Mouse (Mus musculus): ENCODE measurements at regions not wholly inside any gene's neighbourhood (a gene's known extent, or its start where the extent isn't known, plus 50 kb on each side); places are given as distances from the start of the nearest gene placed in this dataset.

DNA sequence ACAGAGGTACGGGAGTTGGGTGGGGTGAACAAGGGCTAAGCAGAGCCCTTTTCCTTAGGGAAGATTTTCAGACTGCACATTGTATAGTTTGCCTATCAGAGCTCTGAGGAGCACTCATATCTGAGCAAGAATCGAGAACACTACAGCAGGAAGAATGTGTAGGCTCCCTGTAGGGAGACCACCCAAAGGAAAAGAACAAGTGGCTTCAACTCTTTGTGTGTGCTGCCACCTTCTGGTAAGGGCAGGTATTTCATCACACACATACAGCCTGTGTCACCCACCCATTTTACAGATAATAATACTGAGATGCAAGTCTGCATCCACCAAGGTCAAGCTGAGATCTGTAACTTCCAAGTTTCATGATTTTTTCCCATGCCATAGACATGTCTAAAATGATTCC is 221.0 kb downstream of the Ipo11 start:
- Histone ChIP-seq H3K9ac (ENCODE audit: insufficient read depth, low read depth, low read length, poor library complexity, severe bottlenecking) (no peak overlapping the region), H3K4me3 (ENCODE audit: insufficient read depth in 1 of 2, low read depth in 1 of 2, low read length in 2 of 2, poor library complexity in 1 of 2, severe bottlenecking in 1 of 2) (no peak overlapping the region), H3K27ac (ENCODE audit: insufficient read depth, low read depth, low read length, poor library complexity, severe bottlenecking) (no peak overlapping the region), H3K36me3 (ENCODE audit: control insufficient read depth, insufficient read depth, low read length, poor library complexity, severe bottlenecking) (no peaks in the 10 kb centered on the region), H3K4me1 (ENCODE audit: control insufficient read depth in 2 of 2, insufficient read depth in 2 of 2, low read length in 2 of 2, poor library complexity in 1 of 2) (no peaks in the 10 kb centered on the region), H3K9me3 (ENCODE audit: control insufficient read depth, insufficient read depth, low read depth, low read length) (no peaks in the 10 kb centered on the region)
- DNase-seq (ENCODE audit: low read depth, low spot score), result peak; percentile 62
- in situ Hi-C loops (cut with MboI; ENCODE audit: low sequenced_read_pairs in 2 of 2, unreplicated experiment in 2 of 2), result loop anchor here in 1 of 2 experiments (25.0 kb wide), 1 partner anchor 1278 kb away; the partner anchor contains the start of gene Htr1a
- TF ChIP-seq HCFC1 (IDR thresholded peaks at IDR 0.05; ENCODE audit: borderline replicate concordance, insufficient read depth, low read length) (no peak), CHD2 (IDR thresholded peaks at IDR 0.05; ENCODE audit: low read depth, low read length) (no peak), ZC3H11A (IDR thresholded peaks at IDR 0.05; ENCODE audit: borderline replicate concordance, low read depth, low read length) (peak; percentile 74; the same call in 1 of the 2 replicates)

DNA sequence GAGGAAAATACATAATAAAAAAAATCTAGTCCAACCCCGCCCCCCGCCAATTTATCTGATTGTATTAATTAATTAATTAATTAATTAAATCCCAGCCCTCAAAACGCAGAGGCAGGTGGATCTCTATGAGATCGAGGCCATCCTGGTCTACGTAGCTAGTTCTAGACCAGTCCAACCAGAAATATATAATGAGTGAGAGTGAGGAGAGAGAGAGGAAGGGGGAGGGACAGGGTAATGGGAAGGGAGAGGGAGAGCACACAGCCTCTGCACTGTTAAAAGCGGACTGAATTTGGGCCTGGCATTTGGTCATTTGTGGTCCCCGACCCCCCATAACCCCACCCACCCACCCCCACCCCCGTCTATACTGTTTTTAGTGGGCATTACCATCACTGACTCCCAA is 221.5 kb downstream of the Ipo11 start:
- no peak for DNase-seq (ENCODE audit: low read depth, low spot score)
- TF ChIP-seq HCFC1 (IDR thresholded peaks at IDR 0.05; ENCODE audit: borderline replicate concordance, insufficient read depth, low read length) (no peak), MAFK (IDR thresholded peaks at IDR 0.05; ENCODE audit: insufficient read depth, low read depth, low read length) (no peak), ZNF384 (IDR thresholded peaks at IDR 0.05; ENCODE audit: low read depth, low read length) (no peak), CHD2 (IDR thresholded peaks at IDR 0.05; ENCODE audit: low read depth, low read length) (no peak), ZC3H11A (IDR thresholded peaks at IDR 0.05; ENCODE audit: borderline replicate concordance, low read depth, low read length) (no peak)

DNA sequence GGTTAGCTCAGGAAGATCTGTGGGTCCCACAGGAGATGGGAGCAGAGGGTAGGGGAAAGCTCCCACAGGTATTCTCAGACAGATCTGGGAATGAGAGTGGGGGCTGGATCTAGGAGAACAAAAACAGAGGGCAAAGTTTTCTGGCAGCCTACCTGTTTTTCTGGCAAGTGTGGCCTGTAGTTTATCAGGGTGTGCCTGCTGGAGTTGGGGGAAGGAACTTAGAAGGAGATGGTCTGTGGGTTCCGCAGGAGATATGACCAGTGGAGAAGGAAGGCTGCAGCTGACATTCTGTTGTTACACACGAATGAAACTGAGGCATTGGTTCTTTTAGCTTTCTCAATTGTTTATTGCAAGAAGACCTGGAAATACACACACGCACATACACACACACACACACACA is 226.2 kb downstream of the Ipo11 start:
- no peaks in the 10 kb centered on the region for H3K9me3 ChIP-seq (ENCODE audit: control insufficient read depth, insufficient read depth, low read depth, low read length)
- no peak overlapping the region for H3K4me3 ChIP-seq (ENCODE audit: insufficient read depth in 1 of 2, low read depth in 1 of 2, low read length in 2 of 2, poor library complexity in 1 of 2, severe bottlenecking in 1 of 2)
- H3K27ac ChIP-seq (ENCODE audit: insufficient read depth, low read depth, low read length, poor library complexity, severe bottlenecking), result no peak overlapping the region
- no peaks in the 10 kb centered on the region for H3K4me1 ChIP-seq (ENCODE audit: control insufficient read depth in 2 of 2, insufficient read depth in 2 of 2, low read length in 2 of 2, poor library complexity in 1 of 2)
- no peak overlapping the region for H3K9ac ChIP-seq (ENCODE audit: insufficient read depth, low read depth, low read length, poor library complexity, severe bottlenecking)
- H3K36me3 ChIP-seq (ENCODE audit: control insufficient read depth, insufficient read depth, low read length, poor library complexity, severe bottlenecking), result no peaks in the 10 kb centered on the region
- in situ Hi-C loops (cut with MboI; ENCODE audit: low sequenced_read_pairs in 2 of 2, unreplicated experiment in 2 of 2), result loop anchor here in 1 of 2 experiments (25.0 kb wide), 1 partner anchor 1273 kb away; the partner anchor contains the start of gene Htr1a
- TF ChIP-seq HCFC1 (IDR thresholded peaks at IDR 0.05; ENCODE audit: borderline replicate concordance, insufficient read depth, low read length) (no peak), CHD2 (IDR thresholded peaks at IDR 0.05; ENCODE audit: low read depth, low read length) (no peak), ZC3H11A (IDR thresholded peaks at IDR 0.05; ENCODE audit: borderline replicate concordance, low read depth, low read length) (no peak), ZNF384 (IDR thresholded peaks at IDR 0.05; ENCODE audit: low read depth, low read length) (no peak), MAFK (IDR thresholded peaks at IDR 0.05; ENCODE audit: insufficient read depth, low read depth, low read length) (no peak)
- DNase-seq (ENCODE audit: low read depth, low spot score), result no peak

More for the DNA sequence above, 221.5 kb downstream of the Ipo11 start:
- in situ Hi-C loops (cut with MboI; ENCODE audit: low sequenced_read_pairs in 2 of 2, unreplicated experiment in 2 of 2), result loop anchor here in 1 of 2 experiments (25.0 kb wide), 1 partner anchor 1278 kb away; the partner anchor contains the start of gene Htr1a
- Histone ChIP-seq H3K4me1 (ENCODE audit: control insufficient read depth in 2 of 2, insufficient read depth in 2 of 2, low read length in 2 of 2, poor library complexity in 1 of 2) (no peaks in the 10 kb centered on the region), H3K27ac (ENCODE audit: insufficient read depth, low read depth, low read length, poor library complexity, severe bottlenecking) (no peak overlapping the region), H3K4me3 (ENCODE audit: insufficient read depth in 1 of 2, low read depth in 1 of 2, low read length in 2 of 2, poor library complexity in 1 of 2, severe bottlenecking in 1 of 2) (no peak overlapping the region), H3K36me3 (ENCODE audit: control insufficient read depth, insufficient read depth, low read length, poor library complexity, severe bottlenecking) (no peaks in the 10 kb centered on the region), H3K9ac (ENCODE audit: insufficient read depth, low read depth, low read length, poor library complexity, severe bottlenecking) (no peak overlapping the region), H3K9me3 (ENCODE audit: control insufficient read depth, insufficient read depth, low read depth, low read length) (no peaks in the 10 kb centered on the region)

DNA sequence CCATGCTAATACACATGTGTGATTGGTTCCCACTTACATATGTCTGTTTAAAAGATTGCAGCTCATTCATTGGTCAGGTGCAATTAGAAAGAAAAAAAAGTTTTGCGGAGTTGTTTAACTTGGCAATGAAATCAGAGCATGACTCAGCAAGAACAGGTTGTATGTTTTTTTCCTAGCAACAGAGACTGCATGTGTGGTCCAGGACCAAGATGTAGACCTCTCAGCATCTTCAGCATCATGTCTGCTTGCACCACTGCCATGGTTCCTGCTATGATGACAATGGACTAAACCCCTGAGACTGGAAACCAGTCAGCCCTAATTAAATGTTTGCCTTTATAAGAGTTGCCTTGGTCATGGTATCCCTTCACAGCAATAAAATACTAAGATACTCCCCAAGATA is 236.4 kb downstream of the Ipo11 start:
- no peak for DNase-seq (ENCODE audit: low read depth, low spot score)
- TF ChIP-seq MAFK (IDR thresholded peaks at IDR 0.05; ENCODE audit: insufficient read depth, low read depth, low read length) (no peak), ZNF384 (IDR thresholded peaks at IDR 0.05; ENCODE audit: low read depth, low read length) (no peak), HCFC1 (IDR thresholded peaks at IDR 0.05; ENCODE audit: borderline replicate concordance, insufficient read depth, low read length) (no peak), CHD2 (IDR thresholded peaks at IDR 0.05; ENCODE audit: low read depth, low read length) (no peak), ZC3H11A (IDR thresholded peaks at IDR 0.05; ENCODE audit: borderline replicate concordance, low read depth, low read length) (no peak)
- Histone ChIP-seq H3K9me3 (ENCODE audit: control insufficient read depth, insufficient read depth, low read depth, low read length) (no peaks in the 10 kb centered on the region), H3K4me1 (ENCODE audit: control insufficient read depth in 2 of 2, insufficient read depth in 2 of 2, low read length in 2 of 2, poor library complexity in 1 of 2) (no peaks in the 10 kb centered on the region; a peak in 1 of 4 replicates), H3K27ac (ENCODE audit: insufficient read depth, low read depth, low read length, poor library complexity, severe bottlenecking) (no peak overlapping the region), H3K36me3 (ENCODE audit: control insufficient read depth, insufficient read depth, low read length, poor library complexity, severe bottlenecking) (no peaks in the 10 kb centered on the region), H3K9ac (ENCODE audit: insufficient read depth, low read depth, low read length, poor library complexity, severe bottlenecking) (no peak overlapping the region), H3K4me3 (ENCODE audit: insufficient read depth in 1 of 2, low read depth in 1 of 2, low read length in 2 of 2, poor library complexity in 1 of 2, severe bottlenecking in 1 of 2) (no peak overlapping the region)
- in situ Hi-C loops (cut with MboI; ENCODE audit: low sequenced_read_pairs in 2 of 2, unreplicated experiment in 2 of 2), result loop anchor here in 1 of 2 experiments (25.0 kb wide), 1 partner anchor 1263 kb away; the partner anchor contains the start of gene Htr1a

All from ES-E14 (cell line).